Mouse (Mus musculus) adrenal gland, postnatal 4 days (tissue): ENCODE results near the gene Rtraf. TPM values are rescaled to one million over a fixed set of nuclear protein-coding genes. Genes with fewer than 3 reads are reported as not detected.

Experiments used
- total RNA-seq, 2 experiments: library from RNA; stranded (reverse); gene quantifications; 2 replicates each; pipeline ENCODE4 v1.2.3; 2021

Gene Rtraf
- total RNA-seq, 2 experiments from 2014 or later: 86.2 to 90.3 TPM

Other genes starting within 250 kb of the Rtraf start
- 1 to 10 TPM; 2.4 to 3.6 TPM for gene Gm2237, start 238.7 kb downstream of the Rtraf start, total RNA-seq
- gene Gm5458, start 221.2 kb downstream of the Rtraf start, total RNA-seq: not detected
- 100 to 1,000 TPM in 1 of 2 experiments, 10 to 100 TPM in 1; 80.3 to 105 TPM for gene Nid2, start 72.6 kb downstream of the Rtraf start, total RNA-seq
- gene Gng2, start 153.8 kb upstream of the Rtraf start, total RNA-seq: 10 to 100 TPM; 62.5 to 68.6 TPM